In genomic region chr5:148264819-148265707, GRCm38 (mm10) we compare ENCODE assay signal across 8 mouse cellular contexts.
DNase-seq lines count a peak whose midpoint lies in the region; ATAC-seq and TF ChIP-seq lines count a peak whose summit lies in the region.

No protein-coding gene starts in this region.

- peak overlapping the region; percentile 71 for H3K4me2 ChIP-seq in intestine, embryonic 16.5 days (ENCODE audit: low read depth, low read length)
- peak overlapping the region; percentile 85 for H3K4me2 ChIP-seq in limb, embryonic 14.5 days (replicated peaks; ENCODE audit: low read depth, low read length, severe bottlenecking)
- peak overlapping the region; percentile 59 for H3K4me2 ChIP-seq in neural tube, embryonic 11.5 days (ENCODE audit: low read depth)

- H3K9me3 ChIP-seq in intestine, embryonic 16.5 days (ENCODE audit: control insufficient read depth, low read length): 0 out of 2 replicates have a peak, but pooled peaks cover 3% of the 10 kb centered on the region
- H3K9me3 ChIP-seq in limb, embryonic 14.5 days (ENCODE audit: control insufficient read depth, low read length): no peaks in the 10 kb centered on the region
- no peaks in the 10 kb centered on the region for H3K9me3 ChIP-seq in neural tube, embryonic 11.5 days (ENCODE audit: control insufficient read depth, low read length)

- H3K4me1 ChIP-seq in cerebellum, adult 2 months (ENCODE audit: control insufficient read depth, insufficient read depth, low read length): no peaks in the 10 kb centered on the region; the same call in 1 of the 2 replicates
- H3K4me1 ChIP-seq in intestine, embryonic 16.5 days (ENCODE audit: control insufficient read depth, insufficient read depth, low read length): peaks cover 2% of the 10 kb centered on the region; the same call in 1 of the 2 replicates
- peaks cover 3% of the 10 kb centered on the region; the same call in 1 of the 2 replicates for H3K4me1 ChIP-seq in limb, embryonic 14.5 days (ENCODE audit: control insufficient read depth, insufficient read depth, low read length)
- H3K4me1 ChIP-seq in neural tube, embryonic 11.5 days (ENCODE audit: control insufficient read depth, insufficient read depth, low read length): no peaks in the 10 kb centered on the region

- no peaks in the 10 kb centered on the region for H3K36me3 ChIP-seq in intestine, embryonic 16.5 days (ENCODE audit: control insufficient read depth, insufficient read depth, low read length)
- H3K36me3 ChIP-seq in limb, embryonic 14.5 days (ENCODE audit: control insufficient read depth, insufficient read depth, low read length): no peaks in the 10 kb centered on the region
- H3K36me3 ChIP-seq in neural tube, embryonic 11.5 days (ENCODE audit: control insufficient read depth, insufficient read depth, low read length): no peaks in the 10 kb centered on the region

- peak overlapping the region; percentile 53 for H3K4me3 ChIP-seq in cerebellum, adult 2 months (replicated peaks; ENCODE audit: insufficient read depth, low read depth, low read length)
- peak overlapping the region; percentile 52 for H3K4me3 ChIP-seq in intestine, embryonic 16.5 days (ENCODE audit: low read length)
- peak overlapping the region; percentile 58 for H3K4me3 ChIP-seq in limb, embryonic 14.5 days (replicated peaks; ENCODE audit: low read length)
- peak overlapping the region; percentile 45 for H3K4me3 ChIP-seq in neural tube, embryonic 11.5 days (ENCODE audit: low read depth, low read length)

- no peak for DNase-seq in cerebellum, adult 11 months
- peak; percentile 22 to 32 for DNase-seq in cerebellum, adult 2 months
- peak; percentile 12 for DNase-seq in limb, embryonic 14.5 days (ENCODE audit: low spot score)
- peak; percentile 68 for DNase-seq in neural tube, embryonic 11.5 days (ENCODE audit: low spot score)
- peak; percentile 19 for DNase-seq in thymus, postnatal 25 days

- 0 out of 2 replicates have a peak, but pooled peaks have one; percentile 31 for ATAC-seq in cerebellum, adult (ENCODE audit: insufficient number of reproducible peaks, low FRiP score, low TSS enrichment)
- peak; percentile 82 for ATAC-seq in frontal cortex, adult (ENCODE audit: low TSS enrichment)
- peak; percentile 85 for ATAC-seq in intestine, embryonic 16.5 days
- ATAC-seq in limb, embryonic 14.5 days (ENCODE audit: low FRiP score, low read depth): peak; percentile 47
- peak; percentile 58 for ATAC-seq in neural tube, embryonic 11.5 days (ENCODE audit: insufficient read depth, low FRiP score, low TSS enrichment)

- no peaks in the 10 kb centered on the region for H3K27me3 ChIP-seq in cerebellum, adult 2 months (ENCODE audit: control insufficient read depth, insufficient read depth, low read length)
- H3K27me3 ChIP-seq in intestine, embryonic 16.5 days (replicated peaks; ENCODE audit: control insufficient read depth, insufficient read depth, low read length): no peaks in the 10 kb centered on the region
- H3K27me3 ChIP-seq in limb, embryonic 14.5 days (ENCODE audit: control insufficient read depth, insufficient read depth, low read length): no peaks in the 10 kb centered on the region; the same call in 1 of the 2 replicates
- 0 out of 2 replicates have a peak, but pooled peaks cover 2% of the 10 kb centered on the region for H3K27me3 ChIP-seq in neural tube, embryonic 11.5 days (ENCODE audit: control insufficient read depth, insufficient read depth, low read length)

- H3K27ac ChIP-seq in cerebellum, adult 2 months (ENCODE audit: insufficient read depth, low read length): no peak overlapping the region
- peak overlapping the region; percentile 25; the same call in 1 of the 2 replicates for H3K27ac ChIP-seq in intestine, embryonic 16.5 days (ENCODE audit: low read length)
- H3K27ac ChIP-seq in limb, embryonic 14.5 days (replicated peaks; ENCODE audit: low read depth, low read length): no peak overlapping the region
- no peak overlapping the region for H3K27ac ChIP-seq in neural tube, embryonic 11.5 days (ENCODE audit: low read depth, low read length)

- TF ChIP-seq POLR2A in cerebellum, adult 2 months (IDR thresholded peaks at IDR 0.05; ENCODE audit: borderline replicate concordance, insufficient read depth, low read length): no peak
- no peak for TF ChIP-seq POLR2A in limb, embryonic 14.5 days (IDR thresholded peaks at IDR 0.05; ENCODE audit: borderline replicate concordance, extremely low read depth, insufficient read depth, insufficient read length)

- peak overlapping the region; percentile 63 for H3K9ac ChIP-seq in intestine, embryonic 16.5 days (ENCODE audit: low read depth, low read length)
- H3K9ac ChIP-seq in limb, embryonic 14.5 days (ENCODE audit: low read depth, low read length, severe bottlenecking): peak overlapping the region; percentile 55
- peak overlapping the region; percentile 49 for H3K9ac ChIP-seq in neural tube, embryonic 11.5 days (ENCODE audit: low read length)

- TF ChIP-seq CTCF in cerebellum, adult 2 months (IDR thresholded peaks at IDR 0.05; ENCODE audit: borderline replicate concordance, insufficient read depth, low read depth, low read length): no peak

- 7% methylated on average over 32 of the region's 32 CpGs for WGBS in cerebellum, adult 2 months
- 1% methylated on average over 31 of the region's 32 CpGs for WGBS in intestine, embryonic 16.5 days
- WGBS in limb, embryonic 14.5 days: 1% methylated on average over 29 of the region's 32 CpGs
- under 1% methylated on average over 32 of the region's 32 CpGs for WGBS in neural tube, embryonic 11.5 days

Comparison
In these comparisons a context has a peak if more than half of its experiments do, and no peak if none do; other contexts are left out.
1. ATAC-seq: peak in every context shown above with its lines; median percentile 85 in intestine, embryonic 16.5 days; 82 in frontal cortex, adult; 58 in neural tube, embryonic 11.5 days; 47 in limb, embryonic 14.5 days; 31 in cerebellum, adult.